Mouse (Mus musculus) ES-Bruce4 (cell line): ENCODE measurements at regions not wholly inside any gene's neighbourhood (a gene's known extent, or its start where the extent isn't known, plus 50 kb on each side); places are given as distances from the start of the nearest gene placed in this dataset.

ENCODE experiments used
- CTCF ChIP-seq: IDR thresholded peaks from one replicate; pipeline ENCODE4 v1.8.1; 2011; ENCODE audit warnings: low read depth, low read length
- EP300 ChIP-seq: IDR thresholded peaks from 2 replicates; pipeline ENCODE4 v1.6.1; 2011; ENCODE audit warnings: low read depth, low read length; ENCODE audit not compliant: insufficient read depth
- POLR2A ChIP-seq: IDR thresholded peaks from one replicate; pipeline ENCODE4 v1.8.1; 2011; ENCODE audit warnings: low read length; ENCODE audit not compliant: insufficient read depth

- TF ChIP-seq CTCF (no peak), POLR2A (no peak), EP300 (no peak)
Measured at GRCm38 (mm10) chr9:88214758-88215157, 112.2 kb upstream of the Nt5e start.
